Mouse (Mus musculus) T-helper 17 cell (primary cell): ENCODE results near the gene Rapgef3.

Source experiments
- in situ Hi-C, 2 experiments: fragments of 300-600 bp; cut with MboI, MseI; formaldehyde crosslinking; loops; 1 replicate in 1 of 2; 2 replicates in 1 of 2; pipeline ENCODE4 v1.15.1; 2025; ENCODE audit warnings: high pct_unique_total_duplicates in 2 of 2

The Rapgef3 gene

DNA sequence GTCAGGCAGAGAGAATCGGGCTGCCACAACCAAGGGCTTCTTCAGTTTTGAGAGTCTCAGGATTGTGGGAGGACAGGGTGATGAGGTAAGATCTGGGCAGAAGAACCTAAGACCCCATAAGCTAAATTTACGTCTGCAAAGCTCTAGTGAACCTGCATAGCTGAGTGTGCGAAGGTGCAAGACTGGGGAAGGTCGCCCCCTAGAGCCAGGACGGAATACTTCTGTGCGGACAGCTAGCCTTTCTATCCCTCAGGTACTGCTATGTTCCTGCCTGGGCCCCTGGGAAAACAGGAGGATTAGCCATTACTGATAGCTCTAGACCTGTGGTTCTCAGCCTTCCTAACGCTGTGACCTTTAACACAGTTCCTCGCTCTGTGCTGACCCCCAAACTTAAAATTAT is 8.7 kb upstream of the Rapgef3 start:
- in situ Hi-C loops: no loop called here

DNA sequence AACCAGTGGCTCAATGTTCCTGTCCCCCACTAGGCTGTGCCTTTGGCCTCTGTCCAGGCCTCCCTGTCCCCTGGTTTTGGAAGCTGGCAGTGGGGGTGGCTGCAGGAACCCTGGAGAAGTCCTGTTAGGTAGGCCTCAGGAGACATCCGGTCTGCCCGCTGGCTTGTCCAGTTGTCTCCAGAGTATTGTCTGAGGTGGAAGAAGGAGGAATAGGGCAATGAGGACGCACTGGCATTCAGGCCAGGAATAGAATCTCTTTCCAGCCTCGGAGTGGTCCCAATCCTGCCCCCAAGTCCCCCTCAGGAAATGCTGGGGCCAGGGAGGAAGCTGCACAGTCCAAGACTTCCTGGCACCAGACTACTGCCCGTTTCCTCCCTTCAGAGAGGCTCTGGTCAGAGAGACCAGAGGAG is 6.2 kb upstream of the Rapgef3 start:
- in situ Hi-C loops: no loop called here

DNA sequence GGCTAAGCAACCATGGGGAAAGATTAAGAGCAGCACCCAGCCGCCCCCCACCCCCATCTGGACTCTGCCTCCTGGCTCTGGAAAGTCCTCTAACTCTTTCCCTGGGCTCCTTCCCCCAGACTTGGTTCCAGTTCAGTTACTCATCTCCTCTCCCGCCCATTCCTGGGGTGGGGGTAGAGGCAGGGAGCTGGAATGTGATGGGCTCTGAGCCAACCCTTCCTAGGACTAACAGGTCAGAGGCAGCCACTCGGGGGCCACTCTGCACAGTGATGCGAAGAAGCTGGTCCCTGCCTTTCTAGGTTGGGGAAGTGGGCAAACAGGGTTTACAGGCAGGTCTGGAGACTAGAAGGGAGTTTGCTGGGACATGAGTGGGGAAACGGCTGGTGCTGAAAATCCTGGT is 5.3 kb upstream of the Rapgef3 start:
- in situ Hi-C loops: no loop called here

DNA sequence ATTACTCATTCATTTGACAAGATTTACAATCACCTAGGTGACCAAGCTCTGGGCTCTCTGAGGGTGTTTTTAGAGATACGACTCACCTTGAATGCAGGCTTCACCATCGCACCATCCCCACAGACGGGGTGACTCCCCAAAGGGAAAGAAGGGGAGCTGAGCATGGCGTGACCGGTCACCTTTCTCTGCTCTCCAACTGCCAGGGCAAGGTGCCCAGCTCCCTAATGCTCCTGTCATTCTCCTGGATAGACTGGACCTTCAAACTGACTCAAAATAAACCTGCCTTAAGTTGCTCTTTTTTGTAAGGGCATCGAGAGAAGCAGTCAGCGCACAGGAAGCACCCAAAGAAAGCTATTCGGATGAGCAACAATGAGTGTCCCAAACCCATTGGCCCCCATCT is 2.5 kb upstream of the Rapgef3 start:
- in situ Hi-C loops: no loop called here

DNA sequence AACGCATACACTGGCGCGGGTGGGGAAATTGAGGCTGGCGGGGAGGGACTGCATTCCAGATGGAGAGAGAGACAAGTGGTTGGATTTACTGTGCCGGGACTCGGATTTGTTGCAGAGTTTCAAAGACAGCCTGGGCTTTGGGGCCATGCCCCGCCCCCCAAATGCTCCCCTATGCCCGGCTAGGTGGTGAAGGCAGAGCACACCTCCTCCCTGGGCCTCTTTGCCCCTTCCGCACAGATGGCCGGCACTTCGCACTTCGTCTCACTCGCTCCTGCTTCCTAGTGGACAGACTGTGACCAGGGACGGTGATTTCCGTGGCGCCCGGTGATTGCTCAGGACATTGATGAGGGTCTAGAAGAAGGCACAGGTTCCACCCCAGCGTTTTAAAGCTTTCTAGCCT is 420 bp upstream of the Rapgef3 start:
- in situ Hi-C loops: loop anchor here in 1 of 2 experiments (10.0 kb wide), 1 partner anchor 53 kb away; no protein-coding TSS in a partner anchor

DNA sequence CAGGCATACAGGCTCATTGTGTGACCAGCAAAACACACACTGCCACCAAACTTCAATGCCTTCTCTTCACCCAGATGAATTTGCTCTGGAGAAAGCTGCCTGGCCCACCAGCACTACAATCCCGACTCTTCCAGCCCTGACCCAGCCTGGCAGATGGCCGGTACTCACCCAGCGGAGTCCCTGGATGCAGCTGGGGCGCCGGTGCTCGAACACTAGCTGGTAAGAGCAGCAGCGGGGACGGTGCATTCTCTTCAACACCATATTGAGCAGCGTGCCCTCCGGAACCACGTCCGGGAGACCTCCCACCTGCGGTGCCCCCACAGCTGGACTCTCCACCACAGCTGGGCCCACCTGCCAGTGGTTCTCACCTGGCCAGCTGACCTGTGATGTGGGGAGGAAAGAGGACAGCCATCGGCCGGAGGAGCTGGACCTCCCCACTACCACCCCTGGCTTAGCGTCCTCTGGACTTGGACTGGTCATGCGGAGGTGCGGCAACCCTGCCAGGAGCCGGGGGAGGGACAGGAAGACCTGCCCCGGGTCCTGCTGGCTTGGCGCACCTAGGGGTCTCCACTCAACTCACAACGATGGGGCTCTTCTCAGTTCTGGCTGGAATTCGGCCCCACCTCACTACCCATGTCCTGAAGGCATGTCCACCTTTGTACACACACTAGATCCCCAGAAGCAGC is 1.0 kb downstream of the Rapgef3 start:
- in situ Hi-C loops: loop anchor here in 1 of 2 experiments (10.0 kb wide), 1 partner anchor 52 kb away; no protein-coding TSS in a partner anchor

DNA sequence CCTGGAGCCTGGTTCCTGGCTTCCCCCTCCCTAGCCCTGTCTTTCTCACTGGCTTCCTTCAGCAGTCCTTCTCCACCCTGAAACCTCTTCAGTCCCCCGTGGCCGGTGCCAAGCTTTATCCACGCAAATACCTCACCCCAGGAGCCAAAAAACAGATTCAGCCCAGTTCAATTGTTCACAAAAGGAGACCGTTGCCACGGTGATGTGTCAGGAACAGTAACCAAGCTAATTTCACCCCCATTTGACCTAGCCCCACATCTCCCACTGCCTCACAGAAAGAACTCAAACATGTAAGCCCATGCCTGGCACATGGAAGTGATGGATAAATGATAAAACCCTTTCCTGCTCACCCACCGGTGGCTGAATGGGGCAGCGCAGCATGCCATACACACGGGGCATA is 1.6 kb downstream of the Rapgef3 start:
- in situ Hi-C loops: loop anchor here in 1 of 2 experiments (10.0 kb wide), 1 partner anchor 51 kb away; no protein-coding TSS in a partner anchor

DNA sequence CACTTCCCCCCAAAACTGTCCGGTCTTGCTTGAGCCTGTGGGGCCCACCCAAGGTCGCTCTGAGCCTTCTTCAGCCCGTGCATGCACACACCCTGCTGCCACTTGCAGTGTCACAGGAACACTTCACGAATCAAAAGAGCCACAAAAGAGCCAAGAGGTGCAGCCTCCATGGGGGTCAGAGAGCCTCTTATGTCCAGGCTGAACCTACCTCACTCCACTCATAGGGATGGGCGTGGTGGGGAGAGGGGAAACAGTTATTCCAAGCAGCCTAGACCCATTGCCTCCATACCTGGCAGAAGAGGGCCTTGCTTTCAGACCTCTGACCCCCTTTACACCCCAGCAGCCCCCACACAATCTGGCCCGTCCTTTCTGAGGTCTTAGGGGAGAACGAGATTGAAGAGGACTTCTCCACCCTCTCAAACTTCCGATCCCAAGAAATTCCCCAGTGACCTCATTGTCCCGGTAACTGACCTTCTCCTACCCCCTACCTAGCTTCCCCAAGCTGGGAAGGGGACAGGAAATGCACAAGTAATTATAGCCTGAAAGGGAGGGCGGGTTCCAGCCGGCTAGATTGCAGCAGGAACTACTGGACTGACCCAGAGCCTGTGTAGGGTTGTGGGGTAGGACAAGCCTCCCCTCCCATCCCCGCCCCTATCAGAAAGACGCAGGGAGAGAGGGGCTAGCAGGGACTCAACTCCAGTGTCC is 2.5 kb downstream of the Rapgef3 start:
- in situ Hi-C loops: loop anchor here in 1 of 2 experiments (10.0 kb wide), 1 partner anchor 50 kb away; no protein-coding TSS in a partner anchor

DNA sequence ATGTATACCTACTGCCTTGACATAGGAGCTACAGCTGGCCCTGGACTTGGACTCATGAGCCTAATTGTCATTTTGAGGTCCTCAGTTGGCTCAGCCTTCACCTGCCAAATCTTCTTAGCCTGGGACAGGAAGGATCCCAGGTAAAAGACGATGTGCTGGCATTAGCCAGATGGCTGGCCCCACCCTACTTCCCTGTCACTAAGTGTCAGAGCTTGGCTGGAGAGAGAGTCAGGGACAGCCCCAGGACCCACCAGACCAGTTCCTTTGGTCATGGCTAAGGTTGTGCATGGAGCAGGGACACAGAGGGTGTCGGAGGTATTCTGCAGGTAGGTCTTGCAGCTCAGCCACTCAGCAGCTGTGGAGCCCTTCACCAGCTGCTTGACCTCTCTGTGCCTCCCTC is 3.2 kb downstream of the Rapgef3 start:
- in situ Hi-C loops: loop anchor here in 1 of 2 experiments (10.0 kb wide), 1 partner anchor 50 kb away; no protein-coding TSS in a partner anchor

DNA sequence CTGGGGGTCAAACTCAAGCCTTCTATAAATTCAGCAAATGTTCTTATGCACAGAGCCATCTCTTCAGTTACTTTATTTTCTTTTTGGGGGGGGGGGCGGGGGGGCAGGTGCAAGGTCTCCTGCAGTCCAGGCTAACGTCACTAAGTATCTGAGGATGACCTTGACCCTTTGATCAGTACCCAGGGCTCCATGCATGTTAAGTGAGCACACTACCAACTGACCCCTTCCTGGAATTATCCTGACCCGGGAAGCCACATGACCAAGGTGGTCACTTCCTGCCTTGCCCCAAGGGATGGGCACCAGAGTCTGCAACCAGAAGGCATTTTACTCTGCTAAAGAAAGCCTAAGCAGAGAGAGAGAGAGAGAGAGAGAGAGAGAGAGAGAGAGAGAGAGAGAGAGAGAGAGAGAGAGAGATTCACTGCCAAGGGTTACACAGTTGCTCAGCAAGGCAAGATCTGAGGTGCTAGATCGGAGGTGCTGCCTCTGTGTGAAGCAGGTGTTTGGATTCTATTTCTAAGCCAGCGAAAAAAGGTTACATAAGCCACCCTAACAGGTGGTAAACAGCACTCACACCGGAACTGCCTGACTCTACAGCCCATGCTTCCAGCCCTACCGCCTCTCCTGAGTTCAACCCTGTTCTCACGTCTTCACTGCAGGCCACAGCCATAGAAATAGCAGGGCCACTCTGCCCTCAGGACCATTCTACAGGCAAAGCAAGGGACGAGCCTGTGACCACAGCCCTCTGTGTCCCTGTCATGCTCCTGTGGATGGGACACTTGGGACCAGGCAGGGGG is 4.3 kb downstream of the Rapgef3 start:
- in situ Hi-C loops: loop anchor here in 1 of 2 experiments (10.0 kb wide), 1 partner anchor 49 kb away; no protein-coding TSS in a partner anchor

DNA sequence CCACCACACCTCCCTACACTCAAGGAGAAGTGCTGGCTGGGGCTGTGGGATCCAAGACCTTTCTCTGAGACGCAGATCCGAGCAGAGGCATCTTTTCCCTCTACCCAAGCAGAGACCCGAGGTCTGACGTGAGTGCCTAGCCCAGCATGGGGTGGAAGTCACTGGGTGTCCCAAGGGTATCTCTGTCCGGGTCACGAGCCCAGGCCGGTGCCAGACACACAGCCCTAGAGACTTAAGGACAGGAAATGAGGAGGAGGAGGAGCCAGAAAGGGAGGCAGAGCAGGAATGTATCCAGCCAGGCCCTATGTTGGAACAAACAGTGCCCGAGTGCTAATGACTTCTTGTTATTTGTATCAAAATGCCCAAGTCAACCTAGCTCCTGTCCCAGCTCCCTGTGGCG is 5.0 kb downstream of the Rapgef3 start:
- in situ Hi-C loops: loop anchor here in 1 of 2 experiments (10.0 kb wide), 1 partner anchor 48 kb away; no protein-coding TSS in a partner anchor

DNA sequence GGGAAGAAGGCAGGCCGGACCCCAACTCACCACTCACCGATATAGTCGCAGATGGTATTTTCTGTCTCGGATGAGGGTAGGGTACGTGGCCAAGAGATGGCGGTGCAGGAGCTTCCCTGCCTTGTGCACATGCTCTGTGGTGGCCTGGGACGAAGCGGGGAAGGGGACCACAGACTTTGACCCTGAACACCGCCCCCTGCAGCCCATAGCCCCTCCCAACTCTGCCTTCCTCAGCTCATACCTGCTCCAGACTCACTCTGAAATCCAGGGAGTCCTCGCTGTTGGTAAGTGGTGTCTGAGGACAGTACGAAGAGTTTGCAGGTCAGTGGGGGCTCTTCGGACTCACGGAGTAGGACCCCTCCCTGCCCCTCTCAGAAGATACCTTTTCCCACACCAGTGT is 6.3 kb downstream of the Rapgef3 start:
- in situ Hi-C loops: loop anchor here in 1 of 2 experiments (10.0 kb wide), 1 partner anchor 47 kb away; no protein-coding TSS in a partner anchor

DNA sequence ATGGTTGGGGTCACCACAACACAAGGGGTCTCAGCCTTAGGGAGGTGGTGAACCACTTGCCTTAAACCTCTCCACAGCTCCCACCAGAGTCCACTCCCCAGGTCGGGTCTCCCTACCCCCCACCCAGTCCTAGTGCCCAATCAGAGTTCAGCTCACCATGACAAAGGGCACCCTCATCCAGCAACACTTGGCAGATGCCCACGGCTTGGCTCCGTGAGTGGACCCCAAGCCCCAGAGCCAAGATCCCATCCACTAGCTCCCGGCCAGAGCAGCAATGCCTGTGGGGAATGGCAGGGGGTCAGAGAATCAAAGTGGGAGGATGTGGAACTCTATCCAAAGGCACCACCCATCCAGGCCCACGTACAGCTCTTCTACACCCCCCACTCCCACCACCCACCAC is 6.8 kb downstream of the Rapgef3 start:
- in situ Hi-C loops: loop anchor here in 1 of 2 experiments (10.0 kb wide), 1 partner anchor 46 kb away; no protein-coding TSS in a partner anchor

DNA sequence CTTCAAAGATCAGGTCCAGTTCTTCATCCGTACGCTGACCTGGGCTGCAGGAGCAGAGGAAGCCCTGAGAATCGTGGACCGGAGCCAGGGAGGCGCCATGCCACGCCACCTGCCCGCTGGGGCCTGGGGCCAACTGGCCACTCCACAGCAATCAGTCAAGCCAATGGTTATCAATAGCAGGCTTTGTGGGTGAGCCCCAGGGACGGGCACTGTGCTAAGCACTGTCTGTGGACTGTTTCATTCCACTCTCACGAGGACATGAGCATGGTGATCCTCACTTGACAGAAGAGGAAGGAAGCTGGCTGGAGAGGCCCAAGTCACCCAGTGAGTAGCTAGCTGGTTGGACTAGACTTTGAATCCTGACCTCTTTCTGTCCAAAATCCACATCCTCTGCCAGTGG is 7.8 kb downstream of the Rapgef3 start:
- in situ Hi-C loops: loop anchor here in 1 of 2 experiments (10.0 kb wide), 1 partner anchor 45 kb away; no protein-coding TSS in a partner anchor

DNA sequence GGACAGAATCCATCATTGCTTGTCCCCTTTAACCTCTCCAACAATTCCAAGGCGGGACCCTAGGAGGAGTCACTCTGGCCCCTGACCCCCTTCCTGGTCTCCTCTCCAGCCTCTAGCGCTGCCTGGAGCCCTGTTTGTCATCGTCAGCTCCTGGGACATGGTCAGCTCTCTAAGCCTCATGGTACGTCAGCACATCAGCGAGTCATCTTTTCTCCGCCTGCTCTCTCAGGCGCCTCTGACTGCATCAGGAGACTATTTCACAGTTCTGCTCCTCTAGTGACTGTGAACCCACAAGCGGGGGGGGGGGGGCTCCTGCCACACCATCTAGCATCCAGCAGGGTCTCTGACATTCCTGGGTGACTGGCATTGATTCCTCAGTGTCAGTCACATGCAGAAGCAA is 12.4 kb downstream of the Rapgef3 start:
- in situ Hi-C loops: no loop called here

DNA sequence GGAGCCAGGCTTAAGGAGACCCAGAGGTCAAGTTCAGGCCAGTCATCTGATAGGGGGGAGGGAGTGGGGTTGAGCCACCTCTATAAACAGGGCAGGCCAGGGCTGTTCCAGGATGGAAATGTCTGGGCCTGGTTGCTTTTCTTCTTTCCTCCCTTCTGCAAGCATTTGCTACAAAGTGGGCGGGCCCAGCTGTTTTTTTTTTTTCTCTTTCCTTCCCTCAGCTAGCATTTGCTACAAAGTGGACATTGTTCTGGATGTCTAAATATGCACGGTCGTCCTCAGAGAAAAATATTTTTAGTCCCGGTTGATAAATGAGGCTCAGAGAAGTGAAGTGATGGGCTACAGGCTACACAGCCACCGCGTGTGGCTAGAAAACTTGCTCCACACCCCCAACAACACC is 13.3 kb downstream of the Rapgef3 start:
- in situ Hi-C loops: no loop called here

DNA sequence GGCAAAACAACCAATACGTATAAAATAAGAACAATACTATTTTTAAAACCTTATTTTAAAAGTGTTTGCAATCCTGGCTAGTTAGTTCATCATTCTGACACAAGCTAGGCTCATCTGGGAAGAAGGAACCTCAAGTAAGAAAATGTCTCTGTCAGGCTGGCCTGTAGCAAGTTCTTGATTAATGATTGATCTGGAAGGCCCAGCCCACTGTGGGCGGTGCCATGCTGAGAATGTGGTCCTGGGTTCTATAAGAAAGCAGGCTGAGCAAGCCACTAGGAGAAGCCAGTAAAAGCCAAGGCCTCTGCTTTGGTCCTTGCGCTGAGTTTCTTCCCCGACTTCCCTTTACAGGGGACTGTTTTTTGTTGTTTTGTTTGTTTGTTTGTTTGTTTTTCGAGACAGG is 15.3 kb downstream of the Rapgef3 start:
- in situ Hi-C loops: no loop called here

DNA sequence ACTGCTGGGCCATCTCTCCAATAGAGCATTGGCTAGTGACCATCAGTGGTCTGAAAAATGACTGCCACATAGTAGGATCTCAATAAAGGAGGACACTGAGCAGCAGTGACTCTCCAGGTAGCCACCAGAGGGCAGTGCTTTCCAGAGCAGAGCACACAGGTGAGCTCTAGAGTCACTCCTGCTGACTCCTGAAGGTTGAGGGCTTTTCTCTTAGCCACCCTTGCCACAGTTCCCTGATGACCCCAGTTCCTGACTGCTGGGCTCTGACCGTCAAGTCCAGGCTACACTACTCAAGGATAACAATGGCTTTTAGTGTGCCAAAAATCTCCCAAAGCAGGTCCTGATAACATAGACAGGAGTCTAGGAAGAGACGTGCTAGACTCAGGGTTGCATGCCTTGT is 16.1 kb downstream of the Rapgef3 start:
- in situ Hi-C loops: no loop called here

DNA sequence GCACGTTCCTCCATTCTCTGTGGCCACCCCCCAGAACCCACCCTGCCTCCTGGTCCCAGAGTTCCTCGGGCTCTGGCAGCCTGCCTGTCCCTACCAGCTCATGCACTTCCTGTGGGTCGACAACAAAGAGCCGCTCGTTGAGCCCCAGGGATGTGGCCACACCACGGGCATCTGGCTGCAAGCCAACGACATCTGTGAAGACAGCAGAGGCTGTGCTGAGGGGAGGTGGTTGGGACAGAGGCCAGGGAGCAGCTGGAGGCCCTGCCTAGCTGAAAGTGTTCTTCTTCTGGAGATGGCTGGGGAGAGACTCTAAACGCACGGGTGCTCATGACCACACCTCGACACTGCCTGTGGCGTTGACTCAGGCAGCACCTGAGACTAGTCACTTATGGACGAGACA is 17.1 kb downstream of the Rapgef3 start:
- in situ Hi-C loops: no loop called here

DNA sequence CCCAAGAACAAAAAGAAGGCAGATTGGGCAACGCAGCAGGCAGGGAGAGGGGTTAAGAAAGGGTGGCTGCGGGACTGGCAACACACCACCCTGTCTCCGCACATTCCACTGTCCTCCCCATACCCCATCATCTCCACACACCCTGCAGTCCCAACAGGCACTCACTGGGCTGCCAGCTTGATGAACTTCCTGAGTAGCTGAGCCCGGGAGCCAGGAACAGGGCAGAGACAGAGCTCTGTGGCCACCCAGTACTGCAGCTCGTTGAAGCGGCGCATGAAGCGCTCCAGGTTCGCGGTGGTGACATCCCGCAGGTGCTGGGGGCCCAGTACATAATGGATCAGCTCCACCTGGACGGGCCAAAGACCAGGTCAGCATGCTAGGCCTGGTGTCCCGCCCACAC is 17.9 kb downstream of the Rapgef3 start:
- in situ Hi-C loops: no loop called here

DNA sequence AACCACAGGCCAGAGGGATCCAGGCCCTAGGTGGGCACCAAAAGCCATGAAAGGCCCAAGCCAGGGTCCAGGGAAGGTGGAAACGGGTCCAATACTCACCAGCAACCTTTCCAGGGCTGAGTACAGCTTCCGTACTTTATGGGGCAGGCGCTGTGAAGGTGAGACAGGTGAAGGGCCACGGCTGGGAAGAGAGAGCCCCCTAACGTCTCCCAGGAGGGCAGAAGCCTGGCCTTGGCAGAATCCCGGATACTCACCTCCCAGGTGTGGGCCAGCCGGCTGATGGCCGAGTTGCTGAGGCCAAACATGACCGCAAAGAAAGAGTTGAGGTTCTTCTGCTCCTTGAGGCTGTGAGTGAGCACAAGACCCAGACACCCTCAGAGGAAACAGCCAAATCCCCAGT is 18.4 kb downstream of the Rapgef3 start:
- in situ Hi-C loops: no loop called here

DNA sequence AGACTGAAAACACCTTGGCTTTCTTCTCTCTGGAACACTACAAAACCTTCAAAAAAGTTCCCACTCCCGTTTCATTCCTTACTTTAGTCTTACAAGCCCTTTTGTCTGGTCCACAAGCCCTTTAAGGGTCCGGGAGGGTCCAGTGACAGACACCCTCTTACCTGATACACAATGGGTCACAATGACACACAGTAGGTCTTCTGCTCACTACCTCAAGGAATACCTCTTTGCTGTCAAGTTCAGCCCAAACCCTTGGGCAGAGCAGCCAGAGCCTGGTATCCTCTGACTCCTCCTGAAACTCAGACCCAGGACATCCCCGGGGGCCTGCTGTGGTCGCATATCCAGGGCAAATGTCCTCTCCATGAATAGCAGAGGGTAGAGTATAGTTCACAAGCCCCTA is 18.8 kb downstream of the Rapgef3 start:
- in situ Hi-C loops: no loop called here
